Mouse (Mus musculus) intestine, postnatal 0 days (tissue): Measurements from ENCODE around the gene Dazap1. TPM values are rescaled to one million over a fixed set of nuclear protein-coding genes. Genes with fewer than 3 reads are reported as not detected.

Experiments used
- ATAC-seq: fragments of 200-750 bp; cut with Nextera tagmentation; 2 replicates; pipeline ENCODE4 v1.8.0; 2017; ENCODE audit warnings: mild to moderate bottlenecking, moderate TSS enrichment, moderate library complexity
- H3K27ac ChIP-seq: fragments of 300-500 bp; sonication (generic); 2 replicates; pipeline ENCODE4 v1.5.1; 2014; ENCODE audit warnings: mild to moderate bottlenecking, low read depth, low read length, moderate library complexity
- H3K27me3 ChIP-seq: fragments of 300-500 bp; sonication (generic); replicated peaks from 2 replicates; pipeline ENCODE4 v1.6.1; 2014; ENCODE audit warnings: low read length, mixed read lengths; ENCODE audit not compliant: control insufficient read depth, insufficient read depth
- H3K36me3 ChIP-seq: fragments of 300-500 bp; sonication (generic); 2 replicates; pipeline ENCODE4 v1.6.1; 2014; ENCODE audit warnings: mild to moderate bottlenecking, moderate library complexity; ENCODE audit not compliant: control insufficient read depth, insufficient read depth
- H3K4me1 ChIP-seq: fragments of 300-500 bp; sonication (generic); replicated peaks from 2 replicates; pipeline ENCODE4 v1.6.1; 2014; ENCODE audit warnings: antibody characterized with exemption, low read length, mixed read lengths; ENCODE audit not compliant: control insufficient read depth, insufficient read depth
- H3K4me2 ChIP-seq: fragments of 300-500 bp; sonication (generic); replicated peaks from 2 replicates; pipeline ENCODE4 v1.6.1; 2014; ENCODE audit warnings: low read depth, mild to moderate bottlenecking, moderate library complexity
- H3K4me3 ChIP-seq: fragments of 300-500 bp; sonication (generic); 2 replicates; pipeline ENCODE4 v1.5.1; 2014; ENCODE audit warnings: low read depth, low read length
- H3K9ac ChIP-seq: fragments of 300-500 bp; sonication (generic); 2 replicates; pipeline ENCODE4 v1.6.1; 2014; ENCODE audit warnings: mild to moderate bottlenecking, low read depth, low read length
- H3K9me3 ChIP-seq: fragments of 300-500 bp; sonication (generic); 2 replicates; pipeline ENCODE4 v1.6.1; 2016; ENCODE audit warnings: mixed run types; ENCODE audit not compliant: control insufficient read depth
- CTCF ChIP-seq: sonication (generic); IDR thresholded peaks from 2 replicates; pipeline ENCODE4 v1.5.1; 2016; ENCODE audit warnings: low read depth, mild to moderate bottlenecking, control low read depth, antibody characterized with exemption, moderate library complexity
- whole genome bisulfite sequencing: fragments of 180-500 bp; shearing (Covaris S2); extraction: QIAGEN DNeasy Blood & Tissue Kit; methylation state at CpG from one replicate; pipeline ENCODE4 v1.1.7; 2014; 5-methylcytosine and 5-hydroxymethylcytosine counted together
- polyA plus RNA-seq: library from polyadenylated mRNA; unstranded; fragments of >200 nt; fragmentation: Nextera tagmentation; extraction: Ambion mirVana; gene quantifications from 2 replicates; pipeline ENCODE4 v1.2.1, GENCODE M21; 2015

The Dazap1 gene
- polyA plus RNA-seq, 1 experiment from 2014 or later, result 26.6 TPM

- Histone ChIP-seq H3K4me2 (no peak overlapping the region), H3K27me3 (peaks cover 47% of the 10 kb centered on the region), H3K36me3 (peaks cover 24% of the 10 kb centered on the region), H3K4me1 (peaks cover 9% of the 10 kb centered on the region), H3K4me3 (no peak overlapping the region), H3K9me3 (no peaks in the 10 kb centered on the region), H3K27ac (no peak overlapping the region; the same call in 1 of the 2 replicates), H3K9ac (no peak overlapping the region)
- ATAC-seq, result no peak
- WGBS, result 44% methylated on average over 14 of the region's 16 CpGs
- TF ChIP-seq CTCF, result no peak
These were observed 53.3 kb downstream of the Dazap1 start for GRCm38 (mm10) chr10:80314494-80315001.

DNA sequence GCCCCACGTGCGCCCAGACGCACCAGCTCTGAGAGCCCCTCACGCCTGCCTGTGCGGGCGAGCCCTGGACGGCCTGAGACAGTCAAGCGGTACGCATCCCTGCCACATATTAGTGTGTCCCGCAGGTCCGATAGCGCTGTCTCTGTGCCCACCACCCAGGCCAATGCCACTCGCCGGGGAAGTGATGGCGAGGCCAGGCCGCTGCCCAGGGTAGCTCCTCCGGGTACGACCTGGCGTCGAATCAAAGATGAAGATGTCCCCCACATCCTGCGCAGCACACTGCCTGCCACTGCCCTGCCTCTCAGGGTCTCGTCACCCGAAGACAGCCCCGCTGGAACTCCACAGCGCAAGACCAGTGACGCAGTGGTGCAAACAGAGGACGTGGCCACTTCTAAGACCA lies 54.0 kb downstream of the Dazap1 start:
- no peak overlapping the region for H3K27ac ChIP-seq
- H3K4me1 ChIP-seq, result peaks cover 10% of the 10 kb centered on the region
- no peaks in the 10 kb centered on the region for H3K9me3 ChIP-seq
- H3K4me2 ChIP-seq, result no peak overlapping the region
- H3K36me3 ChIP-seq, result peaks cover 24% of the 10 kb centered on the region
- TF ChIP-seq CTCF, result no peak
- H3K4me3 ChIP-seq, result no peak overlapping the region
- H3K27me3 ChIP-seq, result peaks cover 47% of the 10 kb centered on the region
- ATAC-seq, result no peak
- H3K9ac ChIP-seq, result no peak overlapping the region
- 46% methylated on average over 27 of the region's 27 CpGs for WGBS

DNA sequence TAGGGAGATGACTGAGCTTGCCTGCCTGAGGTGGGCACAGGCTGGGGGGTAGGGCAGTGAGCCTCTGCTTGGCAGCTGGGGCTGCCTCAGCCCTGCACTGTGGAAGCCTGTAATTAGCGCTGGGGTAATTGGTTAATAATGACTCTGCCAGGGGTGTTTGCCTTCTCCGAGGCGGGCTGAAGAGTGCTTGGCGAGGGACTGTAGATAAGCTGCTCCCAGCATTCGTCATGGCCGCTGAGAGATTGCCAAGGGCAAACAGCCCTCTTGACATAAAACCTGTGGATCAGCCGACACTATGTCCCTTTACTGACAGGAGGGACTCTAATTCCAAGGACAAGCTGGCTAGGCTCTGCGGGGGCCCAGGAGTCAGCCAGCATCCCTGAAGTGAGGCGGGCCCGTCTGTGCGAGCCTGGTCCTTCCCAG lies 55.1 kb downstream of the Dazap1 start:
- peaks cover 24% of the 10 kb centered on the region for H3K36me3 ChIP-seq
- TF ChIP-seq CTCF, result no peak
- peaks cover 43% of the 10 kb centered on the region for H3K27me3 ChIP-seq
- WGBS, result 19% methylated on average over 11 of the region's 11 CpGs
- H3K9ac ChIP-seq, result no peak overlapping the region
- H3K4me1 ChIP-seq, result peaks cover 10% of the 10 kb centered on the region
- no peaks in the 10 kb centered on the region for H3K9me3 ChIP-seq
- no peak overlapping the region for H3K27ac ChIP-seq
- H3K4me2 ChIP-seq, result no peak overlapping the region
- ATAC-seq, result no peak
- H3K4me3 ChIP-seq, result no peak overlapping the region

DNA sequence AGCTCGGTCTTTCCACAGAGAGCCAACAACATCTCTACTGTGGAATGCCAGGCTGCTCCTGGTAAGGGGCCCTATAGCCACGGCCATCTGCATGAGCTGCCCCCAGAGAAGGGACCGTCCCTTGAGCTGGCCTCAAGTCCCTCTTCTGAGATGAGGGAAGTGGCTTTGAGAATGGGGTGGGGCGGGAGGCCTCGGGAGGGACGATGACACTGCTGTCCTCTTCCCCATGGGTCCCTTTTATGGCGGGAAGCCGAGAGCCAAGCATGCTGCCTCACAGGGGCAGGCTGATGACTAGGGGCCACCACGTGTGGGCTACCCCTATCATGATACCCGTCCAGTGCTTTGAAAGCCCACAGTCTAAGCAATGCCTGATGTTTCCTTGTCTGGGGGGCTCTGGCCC lies 55.7 kb downstream of the Dazap1 start:
- Histone ChIP-seq H3K9me3 (no peaks in the 10 kb centered on the region), H3K4me1 (peaks cover 10% of the 10 kb centered on the region), H3K4me2 (no peak overlapping the region), H3K27ac (no peak overlapping the region), H3K36me3 (peaks cover 24% of the 10 kb centered on the region), H3K27me3 (peaks cover 37% of the 10 kb centered on the region), H3K4me3 (no peak overlapping the region), H3K9ac (no peak overlapping the region)
- ATAC-seq, result no peak
- TF ChIP-seq CTCF, result no peak
- 39% methylated on average over 10 of the region's 10 CpGs for WGBS

GRCm38 (mm10) chr10:80320340-80320760 lies 59.1 kb downstream of the Dazap1 start, which contains the start of gene 2310011J03Rik:
Gene 2310011J03Rik (minus strand): TSS chr10:80320537.
- Histone ChIP-seq H3K9me3 (no peaks in the 10 kb centered on the region), H3K4me2 (peak within 1 kb of the TSS; percentile 87), H3K27ac (peak within 1 kb of the TSS; percentile 86), H3K4me3 (peak within 1 kb of the TSS; percentile 84), H3K27me3 (peaks cover 8% of the 10 kb centered on the region), H3K36me3 (peaks cover 24% of the 10 kb centered on the region), H3K9ac (peak within 1 kb of the TSS; percentile 76), H3K4me1 (peaks cover 14% of the 10 kb centered on the region)
- peak; percentile 34 for ATAC-seq
- TF ChIP-seq CTCF, result no peak
- WGBS, result under 1% methylated on average over 34 of the region's 34 CpGs

GRCm38 (mm10) chr10:80321014-80321669 lies 59.9 kb downstream of the Dazap1 start:
- no peak overlapping the region for H3K9ac ChIP-seq
- H3K4me1 ChIP-seq, result peaks cover 14% of the 10 kb centered on the region
- H3K36me3 ChIP-seq, result peaks cover 24% of the 10 kb centered on the region
- no peak overlapping the region for H3K4me3 ChIP-seq
- H3K27me3 ChIP-seq, result 0 out of 2 replicates have a peak, but pooled peaks cover under 1% of the 10 kb centered on the region
- 66% methylated on average over 6 of the region's 6 CpGs for WGBS
- no peak for ATAC-seq
- H3K27ac ChIP-seq, result 0 out of 2 replicates have a peak overlapping the region, but pooled peaks have one; percentile 86
- 0 out of 2 replicates have a peak overlapping the region, but pooled peaks have one; percentile 87 for H3K4me2 ChIP-seq
- TF ChIP-seq CTCF, result no peak
- no peaks in the 10 kb centered on the region for H3K9me3 ChIP-seq
